Mouse (Mus musculus) frontal cortex, postnatal 25 days (tissue): Measurements from ENCODE around the gene Gm2431.

Source experiments
- DNase-seq, 2 experiments: peaks; one replicate each; pipeline ENCODE4 v3.0.0; 2022; ENCODE audit warnings: low spot score in 2 of 2

The Gm2431 gene

DNA sequence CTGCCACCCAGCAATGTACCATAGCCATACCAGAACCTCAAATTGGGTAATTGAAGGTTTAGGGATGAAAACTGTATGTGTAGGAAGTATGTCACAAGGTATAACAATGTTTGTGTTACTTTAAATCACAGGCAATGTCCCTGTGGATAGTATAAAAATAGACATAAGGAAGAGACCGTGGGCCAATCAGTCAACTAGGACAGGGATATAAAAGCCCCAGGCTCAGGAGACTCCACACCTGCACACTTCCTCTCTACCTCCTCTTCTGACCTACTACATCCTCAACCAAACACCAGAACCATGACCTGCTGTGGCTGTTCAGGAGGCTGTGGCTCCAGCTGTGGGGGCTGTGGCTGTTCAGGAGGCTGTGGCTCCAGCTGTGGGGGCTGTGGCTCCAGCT is 46.6 kb downstream of the Gm2431 start, which contains the start of gene Gm7579:
Gene Gm7579, plus strand, starts transcription at position 301 of the 400 bp plus-strand sequence.
- no peak for DNase-seq
